Mouse (Mus musculus) urinary bladder, postnatal 10 days (tissue): ENCODE results near the gene Teddm1b.
A peak's percentile ranks its signal among the peaks of the same experiment; 100 is the strongest.
"Not testable (repeated sequence)": the region's sequence is repeated elsewhere in the genome, so short reads cannot be mapped to it uniquely, and the experiment has no call there.

ENCODE experiments used
- DNase-seq: peaks from one replicate; pipeline ENCODE4 v3.0.0; 2022; ENCODE audit warnings: low spot score

The Teddm1b gene

GRCm38 (mm10) chr1:153874045-153874444 is at the start of gene Teddm1b:
Gene Teddm1b (plus strand): TSS chr1:153874345.
- DNase-seq = no peak

- no peak for DNase-seq
Measured at GRCm38 (mm10) chr1:153830746-153831145, 43.4 kb upstream of the Teddm1b start.

GRCm38 (mm10) chr1:153836036-153836435 is 38.1 kb upstream of the Teddm1b start:
- no peak for DNase-seq

GRCm38 (mm10) chr1:153842121-153842740 is 31.9 kb upstream of the Teddm1b start:
- DNase-seq = no peak

- no peak for DNase-seq
Measured at GRCm38 (mm10) chr1:153844042-153844441, 30.1 kb upstream of the Teddm1b start, which contains the start of gene Rgsl1. Gene Rgsl1 (minus strand): TSS chr1:153844142.

GRCm38 (mm10) chr1:153846420-153846819 is 27.7 kb upstream of the Teddm1b start:
- DNase-seq = no peak

GRCm38 (mm10) chr1:153846867-153847266 is 27.3 kb upstream of the Teddm1b start:
- DNase-seq = no peak

GRCm38 (mm10) chr1:153852696-153853095 is 21.4 kb upstream of the Teddm1b start:
- DNase-seq = not testable (repeated sequence)

- no peak for DNase-seq
Measured at GRCm38 (mm10) chr1:153855946-153856345, 18.2 kb upstream of the Teddm1b start.

GRCm38 (mm10) chr1:153880391-153880790 is 6.2 kb downstream of the Teddm1b start:
- not testable (repeated sequence) for DNase-seq

GRCm38 (mm10) chr1:153886024-153886633 is 12.0 kb downstream of the Teddm1b start:
- no peak for DNase-seq

GRCm38 (mm10) chr1:153890121-153890520 is 16.0 kb downstream of the Teddm1b start:
- no peak for DNase-seq

GRCm38 (mm10) chr1:153891442-153891841 is 17.3 kb downstream of the Teddm1b start, which contains the start of gene Teddm1a:
Gene Teddm1a (plus strand): TSS chr1:153891742.
- DNase-seq = no peak

- no peak for DNase-seq
Measured at GRCm38 (mm10) chr1:153893746-153894145, 19.6 kb downstream of the Teddm1b start.

GRCm38 (mm10) chr1:153894201-153894893 is 20.2 kb downstream of the Teddm1b start:
- no peak for DNase-seq

GRCm38 (mm10) chr1:153894979-153895378 is 20.8 kb downstream of the Teddm1b start:
- no peak for DNase-seq

GRCm38 (mm10) chr1:153897196-153897595 is 23.1 kb downstream of the Teddm1b start:
- no peak for DNase-seq

GRCm38 (mm10) chr1:153898989-153899730 is 25.0 kb downstream of the Teddm1b start:
- DNase-seq = no peak

GRCm38 (mm10) chr1:153899731-153900380 is 25.7 kb downstream of the Teddm1b start, which contains the start of the genes Glul and Teddm2:
Gene Glul (plus strand): TSS chr1:153899944.
Gene Teddm2 (minus strand): TSS chr1:153900228.
- DNase-seq = peak; percentile 87

- no peak for DNase-seq
Measured at GRCm38 (mm10) chr1:153900381-153900780, 26.2 kb downstream of the Teddm1b start.

GRCm38 (mm10) chr1:153900860-153901730 is 26.9 kb downstream of the Teddm1b start:
- DNase-seq = no peak
